Mouse (Mus musculus) CD4-positive helper T cell, adult 2 months (primary cell): ENCODE results near the gene Cdk18.
A peak's percentile ranks its signal among the peaks of the same experiment; 100 is the strongest.
"Not testable (repeated sequence)": the region's sequence is repeated elsewhere in the genome, so short reads cannot be mapped to it uniquely, and the experiment has no call there.

Experiments used
- DNase-seq: peaks from one replicate; pipeline ENCODE4 v3.0.0-alpha.2; 2012; ENCODE audit warnings: low read depth, missing footprints, low spot score

The Cdk18 gene

GRCm38 (mm10) chr1:132139416-132139864 is at the start of gene Cdk18:
Gene Cdk18 (minus strand): TSS chr1:132139684.
- DNase-seq: no peak

- no peak for DNase-seq
Observed at GRCm38 (mm10) chr1:132189231-132189630, 49.7 kb upstream of the Cdk18 start.

- no peak for DNase-seq
Observed at GRCm38 (mm10) chr1:132188442-132189066, 49.1 kb upstream of the Cdk18 start.

DNA sequence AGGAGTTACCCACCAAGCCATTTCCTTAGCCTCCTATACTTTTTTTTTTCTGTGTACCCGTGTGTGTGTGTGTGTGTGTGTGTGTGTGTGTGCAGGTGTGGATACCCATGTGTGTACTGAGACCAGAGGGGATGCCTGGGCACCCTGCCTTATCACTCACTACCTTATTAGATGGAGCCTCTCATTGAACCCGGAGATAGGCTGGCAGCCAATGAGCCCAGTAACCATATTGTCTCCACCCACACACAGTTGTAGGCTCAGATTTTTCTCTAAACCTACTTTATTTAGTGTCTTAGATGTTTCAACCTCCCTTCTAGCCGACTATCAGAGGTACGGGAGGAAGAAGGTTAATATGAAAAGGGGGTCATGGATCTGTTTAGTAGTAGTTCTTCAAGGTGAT is 46.8 kb upstream of the Cdk18 start:
- DNase-seq: no peak

DNA sequence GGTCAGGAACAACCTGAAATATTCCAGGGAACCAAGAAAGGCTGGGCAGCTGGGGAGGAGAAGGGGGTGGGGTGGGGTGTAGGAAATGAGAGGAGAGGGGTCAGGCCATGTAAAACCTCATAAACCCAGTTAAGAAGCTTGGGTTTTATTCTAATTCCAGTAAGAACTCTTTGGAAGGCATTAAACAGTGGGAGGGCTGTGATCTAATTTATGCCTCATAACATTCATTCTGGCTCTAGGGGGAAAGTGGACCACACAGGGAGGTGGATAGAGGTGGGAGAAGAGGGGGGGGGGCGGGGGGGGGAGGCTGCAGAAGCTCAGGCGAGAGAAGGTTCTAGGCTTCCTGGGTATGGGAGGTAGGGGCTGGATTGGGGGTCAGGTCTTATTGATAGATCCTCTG is 32.1 kb upstream of the Cdk18 start:
- no peak for DNase-seq

DNA sequence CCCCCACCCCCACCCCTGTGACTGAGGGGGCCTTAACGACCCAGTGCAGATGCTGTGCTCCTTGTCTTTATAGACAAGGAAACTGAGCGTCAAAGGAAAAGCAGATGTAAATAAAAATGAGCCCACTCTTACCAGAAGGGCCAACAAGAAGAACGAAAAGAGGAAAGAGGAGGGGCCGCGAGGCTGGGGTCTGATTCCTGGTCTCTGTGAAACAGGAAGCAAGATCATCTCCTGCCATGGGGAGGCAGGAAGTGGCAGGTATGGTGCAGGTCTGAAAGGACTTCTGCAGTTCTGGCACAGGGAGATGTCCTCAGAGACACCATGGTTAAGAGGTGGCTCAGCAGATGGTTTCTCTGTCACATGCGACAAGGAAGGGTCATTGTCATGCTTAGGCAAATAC is 31.2 kb upstream of the Cdk18 start:
- no peak for DNase-seq

DNA sequence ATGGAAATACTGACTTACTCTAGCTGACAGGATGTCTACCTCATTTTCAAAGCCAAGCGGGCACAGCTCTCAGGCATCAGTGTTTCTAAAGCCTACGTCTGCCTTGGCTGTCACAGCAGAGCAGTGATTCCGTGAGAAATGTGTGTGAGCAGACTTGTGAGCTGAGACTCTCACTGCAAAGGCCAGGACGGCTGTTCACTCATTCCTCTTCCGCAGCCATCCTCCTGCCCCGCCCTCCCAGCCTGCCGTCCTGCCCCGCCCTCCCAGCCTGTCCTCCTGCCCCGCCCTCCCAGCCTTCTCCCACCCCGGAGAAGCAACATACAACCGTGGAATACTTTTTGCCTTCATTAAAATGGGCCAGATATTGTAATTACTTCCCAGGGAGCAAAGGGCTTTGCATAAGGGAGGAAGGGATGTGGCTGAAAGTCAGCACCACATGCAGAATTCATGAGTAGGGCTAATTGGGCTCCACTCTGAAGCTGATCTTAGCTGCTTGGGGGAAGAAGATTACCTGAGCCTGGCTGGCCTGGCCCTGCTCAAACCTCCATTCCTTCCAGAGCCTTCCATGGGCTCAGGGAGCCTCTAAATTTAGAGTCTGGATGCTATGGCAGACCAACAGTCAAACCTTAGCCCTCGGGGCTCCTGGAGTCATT is 28.8 kb upstream of the Cdk18 start:
- DNase-seq: no peak

DNA sequence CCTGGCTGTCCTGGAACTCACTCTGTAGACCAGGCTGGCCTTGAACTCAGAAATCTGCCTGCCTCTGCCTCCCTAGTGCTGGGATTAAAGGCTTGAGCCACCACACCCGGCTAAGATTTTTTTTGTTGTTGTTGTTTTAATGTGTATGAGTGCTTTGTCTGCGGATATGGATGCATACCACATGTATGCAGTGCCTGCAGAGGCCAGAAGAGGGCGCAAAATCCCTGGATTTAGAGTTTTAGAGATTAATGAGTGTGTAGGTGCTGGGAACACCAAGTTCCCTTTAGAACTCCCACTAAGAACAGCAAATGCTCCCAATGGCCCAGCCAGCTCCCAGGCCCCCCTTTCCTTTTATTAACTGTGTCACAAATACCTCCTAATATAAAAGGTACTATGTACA is 26.4 kb upstream of the Cdk18 start:
- DNase-seq: no peak

DNA sequence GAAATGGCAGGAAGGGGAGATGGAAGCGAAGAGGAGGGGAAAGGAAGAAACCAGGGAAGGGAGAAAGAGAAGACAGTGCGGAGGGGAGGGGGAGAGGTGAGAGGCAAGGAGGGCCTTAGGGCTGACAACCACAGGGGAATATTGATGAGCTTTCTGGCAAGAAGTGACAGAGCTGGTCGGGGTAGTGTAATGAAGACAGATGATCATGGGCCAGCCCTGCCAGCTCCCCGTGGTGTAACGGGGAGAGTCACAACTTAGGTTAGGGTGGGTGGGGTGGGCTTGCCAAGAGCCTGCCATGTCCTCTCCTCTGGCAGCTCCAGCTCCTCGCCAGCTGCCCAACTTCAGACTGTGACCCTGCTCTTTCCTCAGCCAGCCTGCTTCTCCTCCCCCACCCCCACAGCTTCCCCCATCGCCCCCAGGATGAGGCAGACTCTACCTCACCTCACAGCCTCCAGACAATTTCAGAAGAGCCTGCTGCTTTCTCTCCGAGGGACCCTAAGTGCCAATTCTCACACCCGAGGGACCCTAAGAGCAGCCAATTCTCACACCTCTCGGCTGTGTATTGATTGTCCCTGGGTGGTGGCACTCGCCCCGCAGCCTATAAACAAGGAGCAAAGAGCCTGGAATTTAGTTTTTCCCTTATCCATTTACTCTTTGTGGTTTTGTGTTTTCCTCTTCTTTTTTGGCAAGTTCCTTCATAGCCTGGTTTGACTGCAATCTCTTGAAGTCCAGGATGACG is 25.5 kb upstream of the Cdk18 start:
- no peak for DNase-seq

- DNase-seq: not testable (repeated sequence)
Observed at GRCm38 (mm10) chr1:132162618-132163017, 23.1 kb upstream of the Cdk18 start.

GRCm38 (mm10) chr1:132161211-132161880 is 21.9 kb upstream of the Cdk18 start:
- DNase-seq: no peak

- no peak for DNase-seq
Observed at GRCm38 (mm10) chr1:132159681-132160080, 20.2 kb upstream of the Cdk18 start.

GRCm38 (mm10) chr1:132158741-132159140 is 19.3 kb upstream of the Cdk18 start:
- no peak for DNase-seq

GRCm38 (mm10) chr1:132157808-132158207 is 18.3 kb upstream of the Cdk18 start:
- no peak for DNase-seq

GRCm38 (mm10) chr1:132157016-132157781 is 17.7 kb upstream of the Cdk18 start:
- peak; percentile 65 for DNase-seq

- peak; percentile 80 for DNase-seq
Observed at GRCm38 (mm10) chr1:132155737-132156136, 16.3 kb upstream of the Cdk18 start.

GRCm38 (mm10) chr1:132153691-132154090 is 14.2 kb upstream of the Cdk18 start:
- DNase-seq: no peak

DNA sequence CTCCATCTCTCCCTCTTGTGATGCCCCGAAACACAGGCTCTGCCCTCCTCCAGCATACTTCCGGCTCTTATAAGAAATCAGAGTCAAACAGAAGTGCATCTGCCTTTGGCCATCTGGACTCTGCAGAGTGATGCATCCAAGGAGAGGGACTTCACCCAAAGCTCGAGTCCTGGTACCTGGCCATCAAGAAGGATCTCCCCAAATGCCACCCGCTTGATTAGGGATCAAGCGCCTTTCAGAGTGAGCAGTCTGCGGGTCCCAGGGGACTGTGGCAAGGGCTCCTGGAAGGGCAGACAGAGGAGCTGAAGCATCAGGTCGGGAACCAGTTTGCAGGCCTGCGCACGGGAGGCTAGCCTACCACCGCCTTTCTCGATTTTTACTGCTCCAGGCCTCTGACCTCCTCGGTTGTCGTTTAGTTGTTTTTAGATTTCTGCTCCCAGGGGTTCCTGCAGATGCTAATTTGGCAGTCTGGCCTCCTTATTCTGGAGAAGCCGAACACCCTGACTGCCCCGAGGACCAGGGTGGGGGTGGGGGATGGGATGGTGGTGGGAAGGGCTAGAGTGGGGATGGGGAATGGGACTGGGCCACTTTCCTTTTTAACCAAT is 13.7 kb upstream of the Cdk18 start:
- no peak for DNase-seq

GRCm38 (mm10) chr1:132151908-132152307 is 12.4 kb upstream of the Cdk18 start:
- no peak for DNase-seq

- no peak for DNase-seq
Observed at GRCm38 (mm10) chr1:132150817-132151601, 11.5 kb upstream of the Cdk18 start.
